Mouse (Mus musculus): ENCODE measurements around the gene Rhog. TPM values are rescaled to one million over a fixed set of nuclear protein-coding genes. Genes with fewer than 3 reads are reported as not detected.
"Not testable (repeated sequence)": the region's sequence is repeated elsewhere in the genome, so short reads cannot be mapped to it uniquely, and the experiment has no call there.

The Rhog gene
- polyA plus RNA-seq, 1 experiment from 2014 or later: 50.0 TPM

DNA sequence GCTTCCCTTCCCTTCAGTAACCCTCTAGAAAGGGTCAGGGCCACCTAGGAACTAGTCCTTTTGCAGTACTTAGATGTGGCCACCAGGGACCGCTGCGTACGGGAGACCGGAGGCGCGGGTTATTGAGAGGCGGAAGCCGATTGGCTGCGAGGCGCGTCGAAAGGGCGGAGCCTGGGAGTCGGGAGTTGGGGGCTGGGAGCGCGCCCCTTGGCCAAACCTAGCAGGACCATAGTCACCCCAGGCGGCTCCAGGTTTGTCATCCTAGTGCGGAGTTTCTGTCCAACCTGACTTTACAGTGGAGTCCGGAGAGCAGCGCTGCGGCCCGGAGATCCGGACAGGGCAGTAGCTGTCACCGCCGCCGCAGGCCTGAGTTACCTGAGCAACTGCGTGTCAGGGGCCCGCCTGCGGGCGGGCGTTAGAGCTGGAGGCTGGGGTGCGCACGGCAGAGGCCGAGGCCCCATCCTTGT is 11.3 kb upstream of the Rhog start:
- H3K36me3 ChIP-seq: no peaks in the 10 kb centered on the region
- under 1% methylated on average over 34 of the region's 34 CpGs for WGBS
- H3K9ac ChIP-seq: peak overlapping the region; percentile 58
- H3K9me3 ChIP-seq: no peaks in the 10 kb centered on the region
- peak; percentile 86 for ATAC-seq (ENCODE audit: insufficient number of reproducible peaks, insufficient read depth, low FRiP score, low TSS enrichment)
- H3K27ac ChIP-seq: peak overlapping the region; percentile 33
- H3K4me1 ChIP-seq: 0 out of 2 replicates have a peak, but pooled peaks cover 7% of the 10 kb centered on the region
- peak overlapping the region; percentile 90 for H3K4me2 ChIP-seq (replicated peaks)
- 0 out of 2 replicates have a peak, but pooled peaks cover 4% of the 10 kb centered on the region for H3K27me3 ChIP-seq
- peak overlapping the region; percentile 73 for H3K4me3 ChIP-seq

GRCm38 (mm10) chr7:102266401-102267042 is 10.7 kb upstream of the Rhog start:
- no peaks in the 10 kb centered on the region for H3K9me3 ChIP-seq
- no peak overlapping the region for H3K4me2 ChIP-seq (replicated peaks)

GRCm38 (mm10) chr7:102266021-102266400 is 10.2 kb upstream of the Rhog start:
- H3K4me2 ChIP-seq (replicated peaks); H3K9me3 ChIP-seq; H3K27me3 ChIP-seq; H3K9ac ChIP-seq; H3K4me1 ChIP-seq; H3K4me3 ChIP-seq; H3K36me3 ChIP-seq; ATAC-seq (ENCODE audit: insufficient number of reproducible peaks, insufficient read depth, low FRiP score, low TSS enrichment); H3K27ac ChIP-seq: not testable (repeated sequence)
- 93% methylated on average over 10 of the region's 10 CpGs for WGBS

More at GRCm38 (mm10) chr7:102266401-102267042, 10.7 kb upstream of the Rhog start:
- H3K4me3 ChIP-seq: no peak overlapping the region
- H3K4me1 ChIP-seq: 0 out of 2 replicates have a peak, but pooled peaks cover 7% of the 10 kb centered on the region
- ATAC-seq (ENCODE audit: insufficient number of reproducible peaks, insufficient read depth, low FRiP score, low TSS enrichment): peak; percentile 31
- 48% methylated on average over 14 of the region's 14 CpGs for WGBS
- 0 out of 2 replicates have a peak, but pooled peaks cover 4% of the 10 kb centered on the region for H3K27me3 ChIP-seq
- no peak overlapping the region for H3K27ac ChIP-seq
- H3K9ac ChIP-seq: no peak overlapping the region
- H3K36me3 ChIP-seq: no peaks in the 10 kb centered on the region

DNA sequence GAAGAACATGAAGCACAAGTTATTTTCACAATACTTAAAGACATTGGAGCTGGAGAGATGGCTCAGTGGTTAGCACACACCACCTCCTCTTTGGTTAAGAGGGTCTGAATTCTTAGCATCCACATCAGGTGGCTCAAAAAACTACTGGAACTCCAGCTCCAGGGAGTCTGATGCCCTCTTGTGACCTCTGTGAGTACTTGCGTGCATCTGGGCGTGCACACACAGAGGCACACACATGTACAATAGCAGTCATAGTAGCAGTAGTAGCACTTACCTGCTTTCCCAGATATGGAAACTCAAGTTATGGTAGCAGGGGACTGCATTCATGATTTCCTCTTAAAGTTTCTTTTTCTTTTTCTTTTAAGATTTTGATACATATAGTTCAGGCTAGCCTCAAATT is 7.2 kb upstream of the Rhog start:
- Histone ChIP-seq H3K27me3 (no peaks in the 10 kb centered on the region), H3K36me3 (no peaks in the 10 kb centered on the region), H3K9me3 (no peaks in the 10 kb centered on the region), H3K9ac (no peak overlapping the region), H3K4me1 (no peaks in the 10 kb centered on the region), H3K4me2 (replicated peaks) (no peak overlapping the region), H3K4me3 (no peak overlapping the region), H3K27ac (no peak overlapping the region)
- ATAC-seq (ENCODE audit: insufficient number of reproducible peaks, insufficient read depth, low FRiP score, low TSS enrichment): no peak
- 84% methylated on average over 2 of the region's 2 CpGs for WGBS

GRCm38 (mm10) chr7:102260518-102260917 is 4.7 kb upstream of the Rhog start:
- H3K4me2 ChIP-seq (replicated peaks): no peak overlapping the region
- no peaks in the 10 kb centered on the region for H3K27me3 ChIP-seq
- H3K9ac ChIP-seq: no peak overlapping the region
- no peak overlapping the region for H3K4me3 ChIP-seq
- no peak for ATAC-seq (ENCODE audit: insufficient number of reproducible peaks, insufficient read depth, low FRiP score, low TSS enrichment)
- H3K27ac ChIP-seq: no peak overlapping the region
- 89% methylated on average over 1 of the region's 1 CpGs for WGBS
- no peaks in the 10 kb centered on the region for H3K36me3 ChIP-seq
- no peaks in the 10 kb centered on the region for H3K9me3 ChIP-seq
- H3K4me1 ChIP-seq: no peaks in the 10 kb centered on the region

DNA sequence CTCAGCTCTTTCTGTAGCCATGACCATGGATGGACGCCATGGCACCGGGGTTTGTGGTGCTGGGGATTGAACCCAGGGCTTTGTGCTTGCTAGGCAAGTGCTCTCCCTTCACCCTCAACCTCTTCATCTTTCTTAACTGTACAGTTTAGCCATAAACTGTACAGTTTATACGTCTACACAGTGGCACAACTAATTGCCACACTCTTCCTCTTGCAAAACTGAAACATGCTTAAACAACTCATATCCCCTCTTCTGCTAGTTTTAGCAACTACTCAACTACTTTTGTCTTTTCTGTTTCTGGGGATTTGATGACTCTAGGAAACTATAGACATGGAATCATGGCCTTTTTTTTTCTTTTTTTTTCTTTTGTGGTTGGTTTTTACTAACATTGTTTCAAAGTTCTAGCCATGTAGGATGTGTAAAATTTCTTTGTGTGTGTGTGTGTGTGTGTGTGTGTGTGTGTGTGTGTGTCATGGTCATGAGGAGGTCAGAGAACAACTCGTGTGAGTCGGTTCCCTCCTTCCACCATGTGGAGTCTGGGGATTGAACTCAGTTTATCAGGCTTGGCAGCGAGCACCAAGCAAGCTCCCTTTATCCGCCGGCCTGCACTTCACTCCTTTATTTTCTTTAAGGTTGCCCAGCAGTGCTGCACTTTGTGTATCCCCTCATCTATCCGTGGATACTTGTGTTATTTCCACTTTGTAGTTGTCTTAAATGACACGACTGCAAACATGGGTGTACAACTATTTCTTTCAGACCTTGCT is 4.0 kb upstream of the Rhog start:
- WGBS: 81% methylated on average over 10 of the region's 10 CpGs
- Histone ChIP-seq H3K4me3 (no peak overlapping the region), H3K4me1 (no peaks in the 10 kb centered on the region), H3K36me3 (no peaks in the 10 kb centered on the region), H3K9ac (no peak overlapping the region), H3K27ac (no peak overlapping the region), H3K27me3 (no peaks in the 10 kb centered on the region), H3K4me2 (replicated peaks) (no peak overlapping the region), H3K9me3 (no peaks in the 10 kb centered on the region)
- ATAC-seq (ENCODE audit: insufficient number of reproducible peaks, insufficient read depth, low FRiP score, low TSS enrichment): no peak

DNA sequence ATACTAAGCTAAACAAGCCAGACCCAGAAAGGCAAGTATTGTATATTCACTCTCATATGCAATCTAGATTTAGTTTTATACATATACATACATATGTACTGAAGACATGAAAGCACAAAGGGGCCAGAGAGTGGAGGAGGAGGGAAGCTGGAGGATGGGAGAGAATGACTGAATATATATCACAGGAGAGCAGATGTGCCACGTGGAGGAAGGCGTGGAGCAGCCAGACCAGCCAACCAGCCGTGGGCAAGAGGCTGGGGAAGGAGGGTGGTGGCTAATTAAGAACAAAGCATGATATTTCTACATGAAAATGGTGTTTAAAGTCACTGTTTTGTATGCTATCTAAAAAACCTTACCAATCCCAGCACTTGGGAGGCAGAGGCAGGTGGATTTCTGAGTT is 2.9 kb upstream of the Rhog start:
- Histone ChIP-seq H3K27me3 (no peaks in the 10 kb centered on the region), H3K27ac (no peak overlapping the region), H3K4me3 (no peak overlapping the region), H3K36me3 (no peaks in the 10 kb centered on the region), H3K4me1 (no peaks in the 10 kb centered on the region), H3K9ac (no peak overlapping the region), H3K4me2 (replicated peaks) (no peak overlapping the region), H3K9me3 (no peaks in the 10 kb centered on the region)
- no peak for ATAC-seq (ENCODE audit: insufficient number of reproducible peaks, insufficient read depth, low FRiP score, low TSS enrichment)
- 75% methylated on average over 3 of the region's 3 CpGs for WGBS

GRCm38 (mm10) chr7:102258189-102258588 is 2.3 kb upstream of the Rhog start:
- Histone ChIP-seq H3K36me3 (no peaks in the 10 kb centered on the region), H3K27me3 (no peaks in the 10 kb centered on the region), H3K4me3 (no peak overlapping the region), H3K9ac (no peak overlapping the region), H3K4me2 (replicated peaks) (no peak overlapping the region), H3K4me1 (no peaks in the 10 kb centered on the region), H3K9me3 (no peaks in the 10 kb centered on the region), H3K27ac (no peak overlapping the region)
- no peak for ATAC-seq (ENCODE audit: insufficient number of reproducible peaks, insufficient read depth, low FRiP score, low TSS enrichment)
- WGBS: 17% methylated on average over 4 of the region's 4 CpGs

DNA sequence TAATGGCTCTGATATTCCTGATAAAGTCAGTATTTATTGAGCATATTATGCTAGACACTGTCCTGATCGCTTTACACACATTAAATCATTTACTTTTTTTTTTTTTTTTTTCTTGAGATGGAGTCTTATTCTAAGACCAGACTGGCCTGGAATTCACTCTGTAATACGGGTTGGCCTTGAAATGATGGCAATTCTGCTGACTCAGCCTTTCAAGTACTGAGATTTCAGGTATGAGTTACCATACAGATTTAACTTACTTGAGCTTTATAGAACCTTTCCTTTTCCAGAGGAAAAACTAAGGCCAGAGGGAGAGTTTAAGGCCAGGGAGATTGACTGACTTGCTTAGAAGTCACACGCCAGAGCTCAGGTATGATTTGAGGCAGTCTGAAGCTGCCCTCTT is 782 bp upstream of the Rhog start:
- Histone ChIP-seq H3K9me3 (no peaks in the 10 kb centered on the region), H3K4me1 (no peaks in the 10 kb centered on the region), H3K4me3 (no peak overlapping the region), H3K27ac (no peak overlapping the region), H3K4me2 (replicated peaks) (no peak overlapping the region), H3K36me3 (no peaks in the 10 kb centered on the region), H3K27me3 (no peaks in the 10 kb centered on the region), H3K9ac (no peak overlapping the region)
- no peak for ATAC-seq (ENCODE audit: insufficient number of reproducible peaks, insufficient read depth, low FRiP score, low TSS enrichment)
- WGBS: 80% methylated on average over 3 of the region's 3 CpGs

GRCm38 (mm10) chr7:102253631-102254030 is 2.2 kb downstream of the Rhog start:
- H3K9ac ChIP-seq: no peak overlapping the region
- H3K27me3 ChIP-seq: no peaks in the 10 kb centered on the region
- WGBS: 88% methylated on average over 1 of the region's 1 CpGs
- no peak for ATAC-seq (ENCODE audit: insufficient number of reproducible peaks, insufficient read depth, low FRiP score, low TSS enrichment)
- no peak overlapping the region for H3K27ac ChIP-seq
- H3K4me3 ChIP-seq: no peak overlapping the region
- H3K9me3 ChIP-seq: no peaks in the 10 kb centered on the region
- H3K36me3 ChIP-seq: no peaks in the 10 kb centered on the region
- peaks cover 7% of the 10 kb centered on the region for H3K4me1 ChIP-seq
- no peak overlapping the region for H3K4me2 ChIP-seq (replicated peaks)

- ATAC-seq (ENCODE audit: insufficient number of reproducible peaks, insufficient read depth, low FRiP score, low TSS enrichment): peak; percentile 76
- peaks cover 36% of the 10 kb centered on the region for H3K4me1 ChIP-seq
- no peaks in the 10 kb centered on the region for H3K9me3 ChIP-seq
- 1% methylated on average over 33 of the region's 33 CpGs for WGBS
- H3K9ac ChIP-seq: peak overlapping the region; percentile 74
- peak overlapping the region; percentile 93 for H3K27ac ChIP-seq
- H3K4me2 ChIP-seq (replicated peaks): peak overlapping the region; percentile 70
- H3K36me3 ChIP-seq: no peaks in the 10 kb centered on the region
- H3K27me3 ChIP-seq: no peaks in the 10 kb centered on the region
- H3K4me3 ChIP-seq: peak overlapping the region; percentile 65
These were observed 5.1 kb downstream of the Rhog start for GRCm38 (mm10) chr7:102250631-102251214.
